Mouse (Mus musculus): ENCODE data around the gene Ccdc57. TPM values are rescaled to one million over a fixed set of nuclear protein-coding genes. Genes with fewer than 3 reads are reported as not detected.

Gene Ccdc57
- polyA plus RNA-seq, 1 experiment from 2014 or later: 4.8 TPM

GRCm38 (mm10) chr11:120969742-120970141, 37.1 kb upstream of the Ccdc57 start:
- Histone ChIP-seq H3K4me1 (ENCODE audit: control insufficient read depth in 2 of 2, insufficient read depth in 2 of 2, low read length in 2 of 2) (peaks cover 4 to 16% of the 10 kb centered on the region in 2 experiments; a peak in 3 of 4 replicates), H3K27me3 (ENCODE audit: control insufficient read depth, insufficient read depth, low read length) (no peaks in the 10 kb centered on the region), H3K36me3 (ENCODE audit: control insufficient read depth, insufficient read depth, low read length) (peaks cover 100% of the 10 kb centered on the region), H3K4me2 (ENCODE audit: low read length) (no peak overlapping the region), H3K9me3 (ENCODE audit: control insufficient read depth, low read length) (no peaks in the 10 kb centered on the region), H3K4me3 (ENCODE audit: control insufficient read depth in 1 of 2, insufficient read depth in 1 of 2, low read depth in 1 of 2, low read length in 2 of 2) (no peak overlapping the region), H3K27ac (replicated peaks in 1 of 2; ENCODE audit: control insufficient read depth in 1 of 2, insufficient read depth in 1 of 2, low read depth in 2 of 2, low read length in 2 of 2) (no peak overlapping the region), H3K9ac (ENCODE audit: low read length) (no peak overlapping the region)
- no peak for ATAC-seq (ENCODE audit: insufficient number of reproducible peaks, insufficient read depth, low FRiP score, low read depth)
- WGBS: 93% methylated on average over 5 of the region's 5 CpGs

GRCm38 (mm10) chr11:120965587-120965986, 32.9 kb upstream of the Ccdc57 start:
- peaks cover 100% of the 10 kb centered on the region for H3K36me3 ChIP-seq (ENCODE audit: control insufficient read depth, insufficient read depth, low read length)
- 72% methylated on average over 4 of the region's 4 CpGs for WGBS
- no peaks in the 10 kb centered on the region for H3K9me3 ChIP-seq (ENCODE audit: control insufficient read depth, low read length)
- H3K4me2 ChIP-seq (ENCODE audit: low read length): no peak overlapping the region
- H3K4me3 ChIP-seq (ENCODE audit: control insufficient read depth in 1 of 2, insufficient read depth in 1 of 2, low read depth in 1 of 2, low read length in 2 of 2): no peak overlapping the region
- no peak for ATAC-seq (ENCODE audit: insufficient number of reproducible peaks, insufficient read depth, low FRiP score, low read depth)
- H3K4me1 ChIP-seq (ENCODE audit: control insufficient read depth in 2 of 2, insufficient read depth in 2 of 2, low read length in 2 of 2): peaks cover 10 to 29% of the 10 kb centered on the region in 2 experiments; a peak in 3 of 4 replicates
- no peaks in the 10 kb centered on the region for H3K27me3 ChIP-seq (ENCODE audit: control insufficient read depth, insufficient read depth, low read length)
- H3K27ac ChIP-seq (replicated peaks in 1 of 2; ENCODE audit: control insufficient read depth in 1 of 2, insufficient read depth in 1 of 2, low read depth in 2 of 2, low read length in 2 of 2): no peak overlapping the region
- no peak overlapping the region for H3K9ac ChIP-seq (ENCODE audit: low read length)

- H3K9me3 ChIP-seq (ENCODE audit: control insufficient read depth, low read length): no peaks in the 10 kb centered on the region
These were observed 31.8 kb upstream of the Ccdc57 start for GRCm38 (mm10) chr11:120964195-120965157.

GRCm38 (mm10) chr11:120962909-120963308, 30.2 kb upstream of the Ccdc57 start:
- no peak overlapping the region for H3K9ac ChIP-seq (ENCODE audit: low read length)
- no peak overlapping the region for H3K4me2 ChIP-seq (ENCODE audit: low read length)
- peaks cover 99% of the 10 kb centered on the region for H3K36me3 ChIP-seq (ENCODE audit: control insufficient read depth, insufficient read depth, low read length)
- peaks cover 28 to 51% of the 10 kb centered on the region in 2 experiments for H3K4me1 ChIP-seq (ENCODE audit: control insufficient read depth in 2 of 2, insufficient read depth in 2 of 2, low read length in 2 of 2)
- ATAC-seq (ENCODE audit: insufficient number of reproducible peaks, insufficient read depth, low FRiP score, low read depth): no peak
- WGBS: 83% methylated on average over 7 of the region's 7 CpGs
- H3K27ac ChIP-seq (replicated peaks in 1 of 2; ENCODE audit: control insufficient read depth in 1 of 2, insufficient read depth in 1 of 2, low read depth in 2 of 2, low read length in 2 of 2): no peak overlapping the region
- H3K4me3 ChIP-seq (ENCODE audit: control insufficient read depth in 1 of 2, insufficient read depth in 1 of 2, low read depth in 1 of 2, low read length in 2 of 2): no peak overlapping the region
- H3K9me3 ChIP-seq (ENCODE audit: control insufficient read depth, low read length): no peaks in the 10 kb centered on the region
- no peaks in the 10 kb centered on the region for H3K27me3 ChIP-seq (ENCODE audit: control insufficient read depth, insufficient read depth, low read length)

More at GRCm38 (mm10) chr11:120964195-120965157, 31.8 kb upstream of the Ccdc57 start:
- Histone ChIP-seq H3K27ac (replicated peaks in 1 of 2; ENCODE audit: control insufficient read depth in 1 of 2, insufficient read depth in 1 of 2, low read depth in 2 of 2, low read length in 2 of 2) (no peak overlapping the region), H3K4me2 (ENCODE audit: low read length) (no peak overlapping the region), H3K27me3 (ENCODE audit: control insufficient read depth, insufficient read depth, low read length) (no peaks in the 10 kb centered on the region), H3K36me3 (ENCODE audit: control insufficient read depth, insufficient read depth, low read length) (peaks cover 100% of the 10 kb centered on the region), H3K9ac (ENCODE audit: low read length) (no peak overlapping the region), H3K4me1 (ENCODE audit: control insufficient read depth in 2 of 2, insufficient read depth in 2 of 2, low read length in 2 of 2) (peaks cover 13 to 35% of the 10 kb centered on the region in 2 experiments), H3K4me3 (ENCODE audit: control insufficient read depth in 1 of 2, insufficient read depth in 1 of 2, low read depth in 1 of 2, low read length in 2 of 2) (no peak overlapping the region)
- whole genome bisulfite sequencing: 66% methylated on average over 10 of the region's 10 CpGs
- no peak for ATAC-seq (ENCODE audit: insufficient number of reproducible peaks, insufficient read depth, low FRiP score, low read depth)

GRCm38 (mm10) chr11:120962050-120962771, 29.5 kb upstream of the Ccdc57 start:
- H3K27ac ChIP-seq (replicated peaks in 1 of 2; ENCODE audit: control insufficient read depth in 1 of 2, insufficient read depth in 1 of 2, low read depth in 2 of 2, low read length in 2 of 2): peak overlapping the region in 1 of 2 experiments; percentile 33; a peak in 1 of 4 replicates
- 84% methylated on average over 13 of the region's 13 CpGs for WGBS
- no peak for ATAC-seq (ENCODE audit: insufficient number of reproducible peaks, insufficient read depth, low FRiP score, low read depth)
- H3K9me3 ChIP-seq (ENCODE audit: control insufficient read depth, low read length): no peaks in the 10 kb centered on the region
- no peak overlapping the region for H3K4me2 ChIP-seq (ENCODE audit: low read length)
- no peaks in the 10 kb centered on the region for H3K27me3 ChIP-seq (ENCODE audit: control insufficient read depth, insufficient read depth, low read length)
- no peak overlapping the region for H3K4me3 ChIP-seq (ENCODE audit: control insufficient read depth in 1 of 2, insufficient read depth in 1 of 2, low read depth in 1 of 2, low read length in 2 of 2)
- peaks cover 31 to 58% of the 10 kb centered on the region in 2 experiments for H3K4me1 ChIP-seq (ENCODE audit: control insufficient read depth in 2 of 2, insufficient read depth in 2 of 2, low read length in 2 of 2)
- peaks cover 99% of the 10 kb centered on the region for H3K36me3 ChIP-seq (ENCODE audit: control insufficient read depth, insufficient read depth, low read length)
- no peak overlapping the region for H3K9ac ChIP-seq (ENCODE audit: low read length)

GRCm38 (mm10) chr11:120961594-120961993, 28.9 kb upstream of the Ccdc57 start:
- Histone ChIP-seq H3K9me3 (ENCODE audit: control insufficient read depth, low read length) (no peaks in the 10 kb centered on the region), H3K27ac (replicated peaks in 1 of 2; ENCODE audit: control insufficient read depth in 1 of 2, insufficient read depth in 1 of 2, low read depth in 2 of 2, low read length in 2 of 2) (0 out of 4 replicates have a peak overlapping the region, but pooled peaks of 1 of the 2 experiments have one; percentile 33), H3K36me3 (ENCODE audit: control insufficient read depth, insufficient read depth, low read length) (peaks cover 99% of the 10 kb centered on the region), H3K4me2 (ENCODE audit: low read length) (no peak overlapping the region), H3K9ac (ENCODE audit: low read length) (no peak overlapping the region), H3K27me3 (ENCODE audit: control insufficient read depth, insufficient read depth, low read length) (no peaks in the 10 kb centered on the region), H3K4me1 (ENCODE audit: control insufficient read depth in 2 of 2, insufficient read depth in 2 of 2, low read length in 2 of 2) (peaks cover 36 to 64% of the 10 kb centered on the region in 2 experiments), H3K4me3 (ENCODE audit: control insufficient read depth in 1 of 2, insufficient read depth in 1 of 2, low read depth in 1 of 2, low read length in 2 of 2) (no peak overlapping the region)
- 76% methylated on average over 7 of the region's 7 CpGs for WGBS
- no peak for ATAC-seq (ENCODE audit: insufficient number of reproducible peaks, insufficient read depth, low FRiP score, low read depth)

GRCm38 (mm10) chr11:120960248-120960647, 27.6 kb upstream of the Ccdc57 start:
- Histone ChIP-seq H3K27ac (replicated peaks in 1 of 2; ENCODE audit: control insufficient read depth in 1 of 2, insufficient read depth in 1 of 2, low read depth in 2 of 2, low read length in 2 of 2) (no peak overlapping the region), H3K4me3 (ENCODE audit: control insufficient read depth in 1 of 2, insufficient read depth in 1 of 2, low read depth in 1 of 2, low read length in 2 of 2) (no peak overlapping the region), H3K4me2 (ENCODE audit: low read length) (no peak overlapping the region), H3K36me3 (ENCODE audit: control insufficient read depth, insufficient read depth, low read length) (peaks cover 99% of the 10 kb centered on the region), H3K9me3 (ENCODE audit: control insufficient read depth, low read length) (no peaks in the 10 kb centered on the region), H3K4me1 (ENCODE audit: control insufficient read depth in 2 of 2, insufficient read depth in 2 of 2, low read length in 2 of 2) (peaks cover 38 to 58% of the 10 kb centered on the region in 2 experiments), H3K27me3 (ENCODE audit: control insufficient read depth, insufficient read depth, low read length) (no peaks in the 10 kb centered on the region), H3K9ac (ENCODE audit: low read length) (no peak overlapping the region)
- ATAC-seq (ENCODE audit: insufficient number of reproducible peaks, insufficient read depth, low FRiP score, low read depth): no peak
- WGBS: 58% methylated on average over 1 of the region's 1 CpGs
